Comparison of ENCODE assay signal across 11 mouse cellular contexts in the genomic region with DNA sequence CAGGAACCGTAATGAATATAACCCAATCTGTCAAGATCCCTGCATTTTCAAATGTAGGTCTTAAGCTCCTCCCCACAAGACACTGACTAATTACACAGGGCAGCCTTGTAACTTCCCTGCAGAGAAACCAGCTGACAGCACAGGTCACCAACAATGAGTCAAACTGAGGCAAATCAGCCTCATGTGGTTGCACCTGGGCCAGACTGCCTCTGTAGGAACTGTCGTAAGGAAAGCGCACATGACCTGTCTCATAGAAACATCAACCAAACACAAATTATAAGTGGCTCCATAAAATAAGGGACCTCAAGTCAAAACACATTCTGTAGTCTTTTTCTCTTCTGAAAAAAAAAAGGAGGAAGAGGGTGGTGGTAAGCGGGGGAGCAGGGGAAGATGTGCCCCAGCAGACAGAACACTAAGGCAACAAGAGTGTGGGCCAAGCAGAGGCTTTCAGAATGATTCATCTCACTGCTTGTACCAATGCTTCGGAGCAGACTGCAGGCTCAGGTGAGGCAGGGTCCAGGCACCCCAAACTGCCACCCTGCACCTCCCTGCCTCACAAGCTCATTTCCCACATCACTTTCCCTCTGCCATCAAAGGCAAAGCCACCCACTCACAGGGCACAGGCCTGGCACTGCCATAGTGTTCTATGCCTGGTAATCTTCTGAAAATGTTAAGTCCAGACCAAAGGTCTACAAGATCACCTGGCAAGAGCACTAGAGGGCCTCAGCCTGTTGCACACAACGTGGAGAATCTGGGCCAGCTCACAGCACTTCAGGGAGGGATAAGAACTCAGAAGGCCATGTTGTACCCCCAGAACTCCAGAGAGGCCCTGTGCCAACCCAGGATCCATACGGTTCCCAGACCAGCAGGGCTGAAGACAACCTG. TPM values are rescaled to one million over a fixed set of nuclear protein-coding genes. Genes with fewer than 3 reads are reported as not detected.
A peak's percentile ranks its signal among the peaks of the same experiment; 100 is the strongest.
DNase-seq lines count a peak whose midpoint lies in the region; ATAC-seq and TF ChIP-seq lines count a peak whose summit lies in the region.
"Had no signal": no experiment of that assay in that cellular context is flagged by ENCODE, and none has a peak within 500 bp of the region (broad histone marks: within the 10 kb centered on the region; RNA-seq: fewer than 3 reads in every experiment).

No protein-coding gene starts in this region.

- no peak for TF ChIP-seq EP300 in heart, postnatal 0 days (IDR thresholded peaks at IDR 0.05; ENCODE audit: low read depth)

- 76% methylated on average over 7 of the region's 7 CpGs for WGBS in heart, postnatal 0 days
- 69% methylated on average over 7 of the region's 7 CpGs for WGBS in stomach, embryonic 14.5 days

- H3K4me1 ChIP-seq in heart, postnatal 0 days (ENCODE audit: control insufficient read depth, insufficient read depth) = peaks cover 16% of the 10 kb centered on the region; the same call in 1 of the 2 replicates
- H3K4me1 ChIP-seq in stomach, embryonic 14.5 days (ENCODE audit: control insufficient read depth, insufficient read depth, low read length) = peaks cover 39% of the 10 kb centered on the region

- TF ChIP-seq CTCF in heart, postnatal 0 days (IDR thresholded peaks at IDR 0.05; ENCODE audit: low read depth) = no peak

- no peaks in the 10 kb centered on the region; the same call in 1 of the 2 replicates for H3K36me3 ChIP-seq in heart, postnatal 0 days (replicated peaks; ENCODE audit: control insufficient read depth, insufficient read depth, low read length)
- H3K36me3 ChIP-seq in stomach, embryonic 14.5 days (ENCODE audit: control insufficient read depth, insufficient read depth, low read length) = no peaks in the 10 kb centered on the region
- H3K36me3 ChIP-seq: heart, embryonic 12.5 days had no signal

- ATAC-seq in heart, postnatal 0 days (ENCODE audit: insufficient read depth, low read depth) = no peak
- no peak for ATAC-seq in stomach, embryonic 14.5 days (ENCODE audit: insufficient number of reproducible peaks, insufficient read depth, low FRiP score, low read depth)

- no peak overlapping the region for H3K4me3 ChIP-seq in heart, postnatal 0 days (ENCODE audit: low read depth, low read length)
- no peak overlapping the region for H3K4me3 ChIP-seq in stomach, embryonic 14.5 days (ENCODE audit: low read depth, low read length)
- H3K4me3 ChIP-seq: heart, embryonic 12.5 days; limb, embryonic 12.5 days had no signal

- H3K27me3 ChIP-seq in heart, postnatal 0 days (ENCODE audit: control insufficient read depth, insufficient read depth, low read length) = no peaks in the 10 kb centered on the region
- H3K27me3 ChIP-seq in stomach, embryonic 14.5 days (ENCODE audit: control insufficient read depth, insufficient read depth, low read length) = no peaks in the 10 kb centered on the region
- H3K27me3 ChIP-seq: heart, embryonic 12.5 days; limb, embryonic 12.5 days had no signal

- intact Hi-C loops in gastrocnemius, postnatal 36 days (cut with DNase I) = no loop called here
- intact Hi-C loops in left cerebral cortex, postnatal 14 days (cut with DNase I) = loop anchor here (5.0 kb wide), 1 partner anchor 33 kb away; no protein-coding TSS in a partner anchor

- H3K27ac ChIP-seq in heart, postnatal 0 days (ENCODE audit: low read depth) = 0 out of 2 replicates have a peak overlapping the region, but pooled peaks have one; percentile 6
- H3K27ac ChIP-seq in stomach, embryonic 14.5 days (ENCODE audit: low read length) = peak overlapping the region; percentile 84; the same call in 1 of the 2 replicates

- H3K9ac ChIP-seq in heart, postnatal 0 days (replicated peaks; ENCODE audit: low read depth, low read length) = no peak overlapping the region
- no peak overlapping the region for H3K9ac ChIP-seq in stomach, embryonic 14.5 days (replicated peaks; ENCODE audit: low read depth, low read length)
- H3K9ac ChIP-seq: heart, embryonic 12.5 days; limb, embryonic 12.5 days had no signal

- DNase-seq in heart, postnatal 0 days (ENCODE audit: low spot score) = no peak
- no peak for DNase-seq in heart, adult 18-20 months
- peak; percentile 28 for DNase-seq in retina, embryonic 14.5 days (ENCODE audit: low spot score)
- DNase-seq in retina, postnatal 1 day = no peak
- DNase-seq in induced T-regulatory cell, adult 2 months (ENCODE audit: low read depth) = peak; percentile 85
- no peak for DNase-seq in gastrocnemius, postnatal 36 days
- DNase-seq in left cerebral cortex, postnatal 14 days (ENCODE audit: low spot score in 2 of 2) = no peak
- DNase-seq: cerebellum, postnatal 10 days had no signal

- no peaks in the 10 kb centered on the region for H3K9me3 ChIP-seq in heart, postnatal 0 days (replicated peaks; ENCODE audit: control insufficient read depth, low read length)
- no peaks in the 10 kb centered on the region for H3K9me3 ChIP-seq in stomach, embryonic 14.5 days (ENCODE audit: control insufficient read depth, low read depth, low read length)
- H3K9me3 ChIP-seq: heart, embryonic 12.5 days; limb, embryonic 12.5 days had no signal

- no peak overlapping the region for H3K4me2 ChIP-seq in heart, postnatal 0 days (ENCODE audit: low read depth, low read length)
- H3K4me2 ChIP-seq in stomach, embryonic 14.5 days (replicated peaks; ENCODE audit: low read depth, low read length) = no peak overlapping the region
- H3K4me2 ChIP-seq: heart, embryonic 12.5 days; limb, embryonic 12.5 days had no signal

RNA-seq across cellular contexts. Expression of a gene that starts 16.6 kb away (rescaled TPM):
- total RNA-seq in heart, postnatal 0 days (2014; rRNA removed; ENCODE audit: low replicate concordance) = 15.6 and 30.2 TPM in 2 replicates
- 21.6 and 23.8 TPM in 2 replicates for polyA plus RNA-seq in heart, postnatal 0 days (2015; fragmentation: Nextera tagmentation; extraction: Ambion mirVana)
- 10 to 100 TPM; 13.8 to 18.2 TPM for total RNA-seq in heart, adult 18-20 months (2021)
- 84.5 and 88.2 TPM in 2 replicates for polyA plus RNA-seq in stomach, embryonic 14.5 days (2014; fragmentation: Nextera tagmentation; extraction: Ambion mirVana)
- total RNA-seq in gastrocnemius, postnatal 36 days (2021) = 10 to 100 TPM; 11.5 to 12.1 TPM
- 10 to 100 TPM; 57.8 to 70.3 TPM for total RNA-seq in left cerebral cortex, postnatal 14 days (2021)

RNA-seq across cellular contexts. Expression of a gene that starts 56.9 kb away (rescaled TPM):
- total RNA-seq in heart, postnatal 0 days (2014; rRNA removed; ENCODE audit: low replicate concordance) = 0.46 and 1.0 TPM in 2 replicates
- 0.20 and 0.21 TPM in 2 replicates for polyA plus RNA-seq in heart, postnatal 0 days (2015; fragmentation: Nextera tagmentation; extraction: Ambion mirVana)
- total RNA-seq in heart, adult 18-20 months (2021) = under 1 TPM; 0.60 to 0.93 TPM
- 0.56 and 0.73 TPM in 2 replicates for polyA plus RNA-seq in stomach, embryonic 14.5 days (2014; fragmentation: Nextera tagmentation; extraction: Ambion mirVana)
- total RNA-seq in gastrocnemius, postnatal 36 days (2021) = under 1 TPM; 0.33 to 0.44 TPM
- 1 to 10 TPM; 2.4 to 3.7 TPM for total RNA-seq in left cerebral cortex, postnatal 14 days (2021)

Comparison
In these comparisons a context has a peak if more than half of its experiments do, and no peak if none do; other contexts are left out.
1. DNase-seq: peak in retina, embryonic 14.5 days (single experiment) and induced T-regulatory cell, adult 2 months (single experiment); none in heart, postnatal 0 days (single experiment), heart, adult 18-20 months (0 of 2), retina, postnatal 1 day (single experiment), gastrocnemius, postnatal 36 days (0 of 2) and left cerebral cortex, postnatal 14 days (0 of 2).